Mouse (Mus musculus) liver, embryonic 15.5 days (tissue): ENCODE measurements around the gene Cnot3. TPM values are rescaled to one million over a fixed set of nuclear protein-coding genes. Genes with fewer than 3 reads are reported as not detected.
"Not testable (repeated sequence)": the region's sequence is repeated elsewhere in the genome, so short reads cannot be mapped to it uniquely, and the experiment has no call there.

Source experiments
- ATAC-seq: fragments of 200-750 bp; cut with Nextera tagmentation; 2 replicates; pipeline ENCODE4 v1.8.0; 2017; ENCODE audit warnings: moderate number of reproducible peaks, mild to moderate bottlenecking, moderate library complexity; ENCODE audit not compliant: insufficient read depth
- H3K27ac ChIP-seq: fragments of 300-500 bp; sonication (generic); replicated peaks from 2 replicates; pipeline ENCODE4 v1.5.1; 2015; ENCODE audit warnings: mild to moderate bottlenecking, inconsistent platforms
- H3K27me3 ChIP-seq: fragments of 300-500 bp; sonication (generic); 2 replicates; pipeline ENCODE4 v1.6.1; 2015; ENCODE audit warnings: mild to moderate bottlenecking, inconsistent platforms
- H3K36me3 ChIP-seq: fragments of 300-500 bp; sonication (generic); replicated peaks from 2 replicates; pipeline ENCODE4 v1.6.1; 2015; ENCODE audit warnings: moderate library complexity, mild to moderate bottlenecking, inconsistent platforms
- H3K4me1 ChIP-seq: fragments of 300-500 bp; sonication (generic); replicated peaks from 2 replicates; pipeline ENCODE4 v1.6.1; 2015; ENCODE audit warnings: inconsistent platforms
- H3K4me2 ChIP-seq: fragments of 300-500 bp; sonication (generic); 2 replicates; pipeline ENCODE4 v1.6.1; 2015; ENCODE audit warnings: moderate library complexity, mild to moderate bottlenecking, inconsistent platforms
- H3K4me3 ChIP-seq: fragments of 300-500 bp; sonication (generic); replicated peaks from 2 replicates; pipeline ENCODE4 v1.5.1; 2015; ENCODE audit warnings: mild to moderate bottlenecking, inconsistent platforms
- H3K9ac ChIP-seq: fragments of 300-500 bp; sonication (generic); 2 replicates; pipeline ENCODE4 v1.6.1; 2015; ENCODE audit warnings: moderate library complexity, mild to moderate bottlenecking, inconsistent platforms
- H3K9me3 ChIP-seq: fragments of 300-500 bp; sonication (generic); replicated peaks from 2 replicates; pipeline ENCODE4 v1.6.1; 2016; ENCODE audit warnings: inconsistent platforms
- WGBS: fragments of 180-500 bp; shearing (Covaris S2); methylation state at CpG from one replicate; pipeline ENCODE4 v1.1.7; 2015; ENCODE audit warnings: mixed read lengths; ENCODE audit not compliant: insufficient replicate concordance; 5-methylcytosine and 5-hydroxymethylcytosine counted together
- polyA plus RNA-seq: library from polyadenylated mRNA; unstranded; fragments of >200 nt; fragmentation: Nextera tagmentation; extraction: Ambion mirVana; gene quantifications from 2 replicates; pipeline ENCODE4 v1.2.1, GENCODE M21; 2015

Gene Cnot3
- 17.7 and 23.1 TPM in 2 replicates for polyA plus RNA-seq

DNA sequence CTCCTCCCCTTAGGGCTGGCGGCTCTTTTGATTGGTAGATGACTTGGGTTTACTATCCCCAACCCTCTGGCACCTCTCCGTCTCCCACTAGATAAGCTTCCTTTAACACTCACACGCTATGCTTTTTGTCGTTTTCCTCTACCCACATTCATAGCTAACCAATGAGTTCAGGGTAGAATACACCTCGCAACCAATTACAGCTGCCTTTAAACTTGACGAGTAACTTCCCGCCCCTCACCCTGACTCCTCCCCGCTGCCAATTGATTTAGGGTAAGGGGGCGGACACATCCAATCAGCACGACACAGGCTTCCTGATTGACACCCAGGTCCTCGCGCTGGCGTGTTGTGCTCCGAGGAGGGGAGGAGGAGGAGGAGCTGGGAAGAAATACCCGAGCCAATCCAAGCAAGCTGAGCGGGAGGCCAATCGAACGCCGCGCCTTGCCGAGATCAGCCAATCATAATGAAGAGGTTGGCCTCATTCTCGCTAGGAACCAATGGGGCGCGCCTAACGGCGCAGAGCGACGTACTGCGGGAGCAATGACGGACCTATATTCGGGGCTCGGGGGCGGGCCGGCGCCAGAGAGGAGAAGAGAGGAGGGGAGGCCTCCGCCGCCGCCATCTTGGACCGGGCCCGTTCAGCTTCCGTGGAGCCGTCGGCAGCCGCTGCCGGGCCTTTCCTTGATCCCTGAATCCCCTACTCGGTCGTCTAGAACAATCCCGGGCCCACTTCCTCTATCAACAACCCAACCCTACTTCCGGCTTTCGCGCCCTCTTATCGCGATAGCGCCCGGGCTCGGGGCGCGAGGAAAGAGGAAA is at the start of gene Cnot3:
Cnot3 (plus strand) TSS at position 597 of the 816 bp plus-strand sequence.
- WGBS = under 1% methylated on average over 51 of the region's 58 CpGs
- H3K27ac ChIP-seq = peak within 1 kb of the TSS; percentile 97
- no peaks in the 10 kb centered on the region for H3K27me3 ChIP-seq
- H3K9me3 ChIP-seq = no peaks in the 10 kb centered on the region
- H3K4me1 ChIP-seq = peaks cover 40% of the 10 kb centered on the region
- peak within 1 kb of the TSS; percentile 100 for H3K9ac ChIP-seq
- peak within 1 kb of the TSS; percentile 100 for H3K4me3 ChIP-seq
- H3K4me2 ChIP-seq = peak within 1 kb of the TSS; percentile 82
- H3K36me3 ChIP-seq = peaks cover 35% of the 10 kb centered on the region
- ATAC-seq = peak; percentile 97

- H3K27me3 ChIP-seq, H3K36me3 ChIP-seq, H3K4me2 ChIP-seq, H3K4me1 ChIP-seq, ATAC-seq, H3K4me3 ChIP-seq, H3K9ac ChIP-seq, H3K27ac ChIP-seq, H3K9me3 ChIP-seq: not testable (repeated sequence)
- 21% methylated on average over 1 of the region's 1 CpGs for WGBS
Observed at GRCm38 (mm10) chr7:3597755-3598154, 47.3 kb upstream of the Cnot3 start.

- no peaks in the 10 kb centered on the region for H3K9me3 ChIP-seq
- whole genome bisulfite sequencing = 5% methylated on average over 4 of the region's 4 CpGs
- H3K4me3 ChIP-seq = no peak overlapping the region
- no peak overlapping the region for H3K4me2 ChIP-seq
- H3K27ac ChIP-seq = no peak overlapping the region
- no peak for ATAC-seq
- H3K4me1 ChIP-seq = no peaks in the 10 kb centered on the region
- H3K9ac ChIP-seq = no peak overlapping the region
- no peaks in the 10 kb centered on the region for H3K27me3 ChIP-seq
- no peaks in the 10 kb centered on the region for H3K36me3 ChIP-seq
Observed at GRCm38 (mm10) chr7:3601119-3601518, 43.9 kb upstream of the Cnot3 start.

DNA sequence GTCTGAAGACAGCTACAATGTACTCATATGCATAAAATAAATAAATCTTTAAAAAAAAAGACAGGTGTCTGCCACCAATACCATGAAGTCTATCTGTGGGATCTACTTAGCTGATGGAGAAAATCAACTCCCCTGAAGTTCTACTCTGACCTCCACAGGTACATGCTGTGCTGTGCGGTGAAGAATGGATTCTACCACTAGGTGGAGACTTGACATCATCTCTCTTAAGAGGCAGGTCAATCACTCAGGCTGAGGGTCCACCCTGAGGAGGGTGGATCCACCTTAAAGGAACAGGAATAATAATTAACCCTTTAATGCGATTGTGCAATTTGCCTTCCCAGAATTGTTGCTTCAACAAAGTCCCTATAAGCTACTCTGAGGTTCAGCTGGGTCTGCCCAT is 38.3 kb upstream of the Cnot3 start:
- 8% methylated on average over 2 of the region's 2 CpGs for WGBS
- H3K27ac ChIP-seq = no peak overlapping the region
- no peak overlapping the region for H3K9ac ChIP-seq
- H3K4me2 ChIP-seq = no peak overlapping the region
- no peak for ATAC-seq
- 0 out of 2 replicates have a peak, but pooled peaks cover 4% of the 10 kb centered on the region for H3K4me1 ChIP-seq
- no peak overlapping the region for H3K4me3 ChIP-seq
- no peaks in the 10 kb centered on the region for H3K36me3 ChIP-seq
- no peaks in the 10 kb centered on the region for H3K27me3 ChIP-seq
- no peaks in the 10 kb centered on the region for H3K9me3 ChIP-seq

DNA sequence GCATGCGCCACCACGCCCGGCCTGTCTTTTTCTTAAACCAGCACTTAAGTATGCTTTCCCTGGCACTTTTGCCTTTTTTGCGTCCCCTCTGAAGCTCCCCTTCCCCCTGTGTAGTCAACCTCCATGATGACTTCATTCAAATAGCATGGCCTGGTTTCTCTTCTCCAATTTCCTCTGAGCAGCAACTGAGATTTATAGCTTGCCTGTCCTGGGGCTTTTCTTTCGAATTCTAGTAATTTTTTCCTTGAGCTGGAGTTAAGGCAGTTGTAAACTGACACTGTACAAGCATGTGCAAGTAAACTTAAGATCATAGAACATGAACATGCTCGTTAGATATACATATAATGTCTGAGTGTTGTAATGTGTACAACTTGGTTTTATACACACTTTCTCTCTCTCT is 37.7 kb upstream of the Cnot3 start:
- no peak for ATAC-seq
- Histone ChIP-seq H3K36me3 (no peaks in the 10 kb centered on the region), H3K4me2 (no peak overlapping the region), H3K9ac (no peak overlapping the region), H3K9me3 (no peaks in the 10 kb centered on the region), H3K4me1 (0 out of 2 replicates have a peak, but pooled peaks cover 4% of the 10 kb centered on the region), H3K4me3 (no peak overlapping the region), H3K27me3 (no peaks in the 10 kb centered on the region), H3K27ac (no peak overlapping the region)
- 56% methylated on average over 6 of the region's 6 CpGs for WGBS

GRCm38 (mm10) chr7:3608668-3609067 is 36.4 kb upstream of the Cnot3 start:
- 0 out of 2 replicates have a peak, but pooled peaks cover 4% of the 10 kb centered on the region for H3K4me1 ChIP-seq
- H3K9me3 ChIP-seq = no peaks in the 10 kb centered on the region
- H3K4me3 ChIP-seq = no peak overlapping the region
- H3K27ac ChIP-seq = no peak overlapping the region
- no peaks in the 10 kb centered on the region for H3K36me3 ChIP-seq
- 68% methylated on average over 3 of the region's 3 CpGs for WGBS
- no peak for ATAC-seq
- H3K4me2 ChIP-seq = no peak overlapping the region
- no peaks in the 10 kb centered on the region for H3K27me3 ChIP-seq
- no peak overlapping the region for H3K9ac ChIP-seq

DNA sequence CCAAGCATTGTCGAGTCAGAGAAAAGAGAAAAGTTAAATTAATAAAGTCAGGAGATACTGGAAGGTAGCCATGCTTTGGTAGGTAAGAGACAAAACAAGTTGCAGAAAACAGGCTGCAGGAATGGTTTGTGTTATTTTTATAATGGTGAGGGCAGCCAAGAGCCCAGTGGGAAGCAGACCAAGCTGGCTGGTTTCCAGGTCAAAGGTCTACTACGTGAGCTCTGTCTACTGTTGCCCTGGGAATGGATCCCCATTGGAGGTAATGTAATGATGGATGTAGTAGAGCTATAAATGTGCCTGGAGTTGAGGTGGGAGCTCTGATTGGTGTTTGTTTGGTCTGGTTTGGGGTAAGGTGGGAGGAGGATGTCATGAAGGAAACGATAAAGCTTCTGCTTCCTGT is 36.0 kb upstream of the Cnot3 start:
- H3K9me3 ChIP-seq = no peaks in the 10 kb centered on the region
- no peaks in the 10 kb centered on the region for H3K27me3 ChIP-seq
- 35% methylated on average over 3 of the region's 3 CpGs for WGBS
- H3K36me3 ChIP-seq = no peaks in the 10 kb centered on the region
- no peak overlapping the region for H3K4me3 ChIP-seq
- no peak overlapping the region for H3K4me2 ChIP-seq
- H3K9ac ChIP-seq = no peak overlapping the region
- no peak for ATAC-seq
- H3K4me1 ChIP-seq = 0 out of 2 replicates have a peak, but pooled peaks cover 4% of the 10 kb centered on the region
- H3K27ac ChIP-seq = no peak overlapping the region

- Histone ChIP-seq H3K27ac (no peak overlapping the region), H3K4me3 (no peak overlapping the region), H3K4me2 (no peak overlapping the region), H3K4me1 (0 out of 2 replicates have a peak, but pooled peaks cover 4% of the 10 kb centered on the region), H3K36me3 (no peaks in the 10 kb centered on the region), H3K9me3 (no peaks in the 10 kb centered on the region), H3K27me3 (no peaks in the 10 kb centered on the region), H3K9ac (no peak overlapping the region)
- 29% methylated on average over 3 of the region's 3 CpGs for WGBS
- ATAC-seq = no peak
Observed at GRCm38 (mm10) chr7:3610437-3610836, 34.6 kb upstream of the Cnot3 start.

DNA sequence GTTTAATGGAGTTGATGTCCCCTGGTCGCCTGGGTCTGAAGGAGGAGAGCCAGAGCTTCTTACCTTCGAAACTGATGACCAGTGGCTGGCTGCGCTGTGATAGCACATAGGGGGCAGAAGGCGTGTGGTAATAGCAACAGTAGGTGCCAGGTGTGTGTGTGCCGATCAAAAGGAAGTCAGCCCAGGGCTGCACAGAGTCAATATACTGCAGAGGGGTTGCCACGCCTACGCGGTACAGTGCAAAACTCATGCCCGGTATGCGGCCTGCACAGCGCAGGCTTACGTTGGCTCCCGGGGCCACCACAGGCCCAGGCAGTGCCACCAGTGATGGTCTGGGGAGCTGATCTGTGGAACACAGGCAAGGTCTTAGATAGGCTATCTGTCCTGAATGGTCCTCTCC is 34.1 kb upstream of the Cnot3 start:
- Histone ChIP-seq H3K27ac (no peak overlapping the region), H3K27me3 (0 out of 2 replicates have a peak, but pooled peaks cover 3% of the 10 kb centered on the region), H3K4me2 (no peak overlapping the region), H3K4me3 (no peak overlapping the region), H3K4me1 (peaks cover 4% of the 10 kb centered on the region; the same call in 1 of the 2 replicates), H3K9ac (no peak overlapping the region), H3K9me3 (no peaks in the 10 kb centered on the region), H3K36me3 (no peaks in the 10 kb centered on the region)
- 71% methylated on average over 13 of the region's 13 CpGs for WGBS
- ATAC-seq = no peak

DNA sequence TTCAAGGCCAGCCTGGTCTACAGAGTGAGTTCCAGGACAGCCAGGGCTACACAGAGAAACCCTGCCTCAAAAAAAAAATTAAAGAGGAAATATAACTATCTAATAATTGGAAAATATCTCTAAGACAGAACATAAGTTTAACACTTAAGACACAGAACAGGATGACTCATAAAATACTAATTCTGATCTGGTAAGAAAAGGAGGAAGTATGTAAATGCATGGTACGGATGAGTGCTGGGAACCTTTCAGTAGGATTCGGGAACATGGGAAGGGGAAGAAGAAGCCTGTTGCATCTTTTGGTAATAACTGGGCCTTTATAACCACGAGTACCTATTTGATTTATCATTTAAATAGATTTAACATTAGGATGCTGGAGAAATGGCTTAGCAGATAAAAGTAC is 31.0 kb upstream of the Cnot3 start:
- Histone ChIP-seq H3K4me3 (no peak overlapping the region), H3K9ac (no peak overlapping the region), H3K27me3 (0 out of 2 replicates have a peak, but pooled peaks cover 3% of the 10 kb centered on the region), H3K9me3 (no peaks in the 10 kb centered on the region), H3K4me1 (peaks cover 22% of the 10 kb centered on the region), H3K36me3 (peaks cover 3% of the 10 kb centered on the region; the same call in 1 of the 2 replicates), H3K27ac (no peak overlapping the region), H3K4me2 (no peak overlapping the region)
- 37% methylated on average over 3 of the region's 3 CpGs for WGBS
- no peak for ATAC-seq

- Histone ChIP-seq H3K4me1 (peaks cover 18% of the 10 kb centered on the region), H3K9me3 (no peaks in the 10 kb centered on the region), H3K4me2 (peak within 1 kb of the TSS; percentile 80), H3K36me3 (peaks cover 22% of the 10 kb centered on the region), H3K27ac (no peak within 1 kb of the TSS), H3K4me3 (peak within 1 kb of the TSS; percentile 75), H3K27me3 (0 out of 2 replicates have a peak, but pooled peaks cover 3% of the 10 kb centered on the region), H3K9ac (no peak within 1 kb of the TSS)
- WGBS = 65% methylated on average over 4 of the region's 4 CpGs
- ATAC-seq = no peak
Observed at GRCm38 (mm10) chr7:3616057-3616388, 29.0 kb upstream of the Cnot3 start, which contains the start of gene Oscar. Gene Oscar, minus strand, starts transcription at chr7:3616157.
